Mouse (Mus musculus): Measurements from ENCODE around the gene Gm20388.

GRCm38 (mm10) chr8:123766516-123766915, 3855.9 kb downstream of the Gm20388 start:
- TF ChIP-seq CTCF (IDR thresholded peaks at IDR 0.05; ENCODE audit: low read depth) (no peak), EP300 (IDR thresholded peaks at IDR 0.05; ENCODE audit: low read depth) (no peak)
